Mouse (Mus musculus): ENCODE data around the gene Ubr1. TPM values are rescaled to one million over a fixed set of nuclear protein-coding genes. Genes with fewer than 3 reads are reported as not detected.

The Ubr1 gene
- polyA plus RNA-seq, 1 experiment from 2014 or later = 24.5 TPM

DNA sequence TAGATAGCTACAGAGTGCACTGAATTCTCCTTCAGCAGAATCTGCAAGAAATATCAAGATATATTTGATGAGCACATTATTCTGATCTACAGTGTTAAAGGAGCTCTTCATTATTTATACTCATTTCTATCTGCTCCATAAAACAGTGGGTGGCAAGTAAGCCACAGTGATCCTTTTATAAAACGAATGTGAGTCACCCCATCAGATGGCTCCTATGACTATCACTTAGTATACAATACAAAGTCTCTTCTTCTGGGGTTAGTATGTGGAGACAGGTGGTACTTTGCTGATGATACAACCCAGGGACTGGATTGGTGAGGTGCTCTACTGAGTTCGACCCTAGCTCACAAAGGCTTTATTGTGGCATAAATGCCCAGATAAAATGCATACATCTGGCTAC is 97.3 kb downstream of the Ubr1 start:
- Histone ChIP-seq H3K36me3 (replicated peaks) (peaks cover 81% of the 10 kb centered on the region), H3K27me3 (replicated peaks; ENCODE audit: low read depth, poor library complexity, severe bottlenecking) (no peaks in the 10 kb centered on the region), H3K4me1 (no peaks in the 10 kb centered on the region), H3K9me3 (no peaks in the 10 kb centered on the region), H3K27ac (replicated peaks) (no peak overlapping the region), H3K4me3 (no peak overlapping the region)
- DNase-seq (ENCODE audit: low spot score) = no peak
- 84% methylated on average over 2 of the region's 2 CpGs for WGBS

- Histone ChIP-seq H3K36me3 (replicated peaks) (peaks cover 80% of the 10 kb centered on the region), H3K27ac (replicated peaks) (no peak overlapping the region), H3K4me3 (no peak overlapping the region), H3K27me3 (replicated peaks; ENCODE audit: low read depth, poor library complexity, severe bottlenecking) (no peaks in the 10 kb centered on the region), H3K9me3 (no peaks in the 10 kb centered on the region), H3K4me1 (no peaks in the 10 kb centered on the region)
- no peak for DNase-seq (ENCODE audit: low spot score)
- WGBS = 90% methylated on average over 9 of the region's 9 CpGs
These were observed 98.8 kb downstream of the Ubr1 start for GRCm38 (mm10) chr2:120871447-120872336.

- 91% methylated on average over 5 of the region's 5 CpGs for WGBS
- Histone ChIP-seq H3K4me1 (no peaks in the 10 kb centered on the region), H3K27me3 (replicated peaks; ENCODE audit: low read depth, poor library complexity, severe bottlenecking) (no peaks in the 10 kb centered on the region), H3K9me3 (no peaks in the 10 kb centered on the region), H3K36me3 (replicated peaks) (peaks cover 86% of the 10 kb centered on the region), H3K27ac (replicated peaks) (no peak overlapping the region), H3K4me3 (no peak overlapping the region)
- DNase-seq (ENCODE audit: low spot score) = no peak
These were observed 103.2 kb downstream of the Ubr1 start for GRCm38 (mm10) chr2:120867336-120867735.

DNA sequence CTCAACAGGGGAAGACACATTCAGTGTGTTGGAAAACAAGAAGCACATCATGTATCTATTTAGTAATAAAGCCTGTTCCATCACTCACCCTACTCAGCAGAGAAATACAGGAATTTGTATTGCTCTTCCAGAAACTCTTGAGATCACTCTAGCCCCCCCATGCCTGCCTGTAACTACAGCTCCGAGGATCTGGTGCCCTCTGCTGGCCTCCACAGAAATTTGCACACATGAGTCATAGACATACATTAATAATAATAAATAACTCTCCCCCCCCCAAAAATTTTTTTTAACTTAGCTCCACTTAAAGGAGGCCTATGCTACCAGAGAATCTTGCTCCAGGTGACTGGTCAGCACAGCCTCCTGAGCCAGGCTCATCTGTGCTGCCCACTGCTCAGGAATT is 104.0 kb downstream of the Ubr1 start:
- peak; percentile 48 for DNase-seq (ENCODE audit: low spot score)
- Histone ChIP-seq H3K27me3 (replicated peaks; ENCODE audit: low read depth, poor library complexity, severe bottlenecking) (no peaks in the 10 kb centered on the region), H3K4me3 (no peak overlapping the region), H3K36me3 (replicated peaks) (peaks cover 86% of the 10 kb centered on the region), H3K9me3 (no peaks in the 10 kb centered on the region), H3K4me1 (no peaks in the 10 kb centered on the region), H3K27ac (replicated peaks) (no peak overlapping the region)
- WGBS = 29% methylated on average over 1 of the region's 1 CpGs

DNA sequence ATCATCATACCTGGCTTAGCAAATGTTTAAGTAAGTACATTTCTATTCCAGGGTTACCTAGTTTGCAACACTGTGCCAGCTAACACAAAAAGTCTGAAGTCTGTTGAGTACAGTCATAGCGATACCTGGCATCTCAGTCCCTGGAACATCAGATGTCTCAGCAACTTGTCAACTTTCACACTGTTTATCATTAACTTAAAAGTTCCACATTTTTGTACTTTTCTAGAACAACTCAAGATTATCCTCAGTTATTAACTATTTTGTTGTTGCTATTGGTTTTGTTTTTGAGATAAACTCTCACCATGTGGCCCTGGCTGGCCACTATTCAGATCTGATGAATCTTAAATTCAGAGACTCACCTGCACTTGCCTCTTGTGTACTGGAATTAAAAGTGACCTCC is 107.1 kb downstream of the Ubr1 start:
- Histone ChIP-seq H3K36me3 (replicated peaks) (peaks cover 85% of the 10 kb centered on the region), H3K4me1 (no peaks in the 10 kb centered on the region), H3K9me3 (no peaks in the 10 kb centered on the region), H3K4me3 (no peak overlapping the region), H3K27ac (replicated peaks) (no peak overlapping the region), H3K27me3 (replicated peaks; ENCODE audit: low read depth, poor library complexity, severe bottlenecking) (no peaks in the 10 kb centered on the region)
- 98% methylated on average over 1 of the region's 1 CpGs for WGBS
- DNase-seq (ENCODE audit: low spot score) = no peak

DNA sequence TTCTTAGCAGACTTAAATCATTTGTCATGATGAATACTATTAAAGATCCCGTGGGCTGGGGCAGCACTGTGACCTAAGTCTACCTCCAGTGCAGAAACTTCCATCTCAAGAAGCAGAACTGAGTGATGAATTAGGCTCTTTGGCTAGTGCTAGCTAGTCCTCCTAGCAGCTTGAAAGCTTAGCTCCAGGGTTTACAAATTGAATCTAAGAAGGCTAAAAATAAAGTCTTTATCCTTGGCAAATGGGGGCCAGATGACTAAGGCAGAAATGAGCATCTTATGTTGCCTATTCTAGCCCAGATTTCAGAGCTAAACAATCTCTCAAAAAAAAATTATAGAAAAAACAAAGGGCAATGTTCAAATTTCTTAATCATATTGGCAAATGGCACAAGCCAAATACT is 109.8 kb downstream of the Ubr1 start:
- Histone ChIP-seq H3K36me3 (replicated peaks) (peaks cover 62% of the 10 kb centered on the region), H3K9me3 (no peaks in the 10 kb centered on the region), H3K4me1 (no peaks in the 10 kb centered on the region), H3K4me3 (no peak overlapping the region), H3K27me3 (replicated peaks; ENCODE audit: low read depth, poor library complexity, severe bottlenecking) (no peaks in the 10 kb centered on the region), H3K27ac (replicated peaks) (no peak overlapping the region)
- WGBS = 83% methylated on average over 1 of the region's 1 CpGs
- no peak for DNase-seq (ENCODE audit: low spot score)

DNA sequence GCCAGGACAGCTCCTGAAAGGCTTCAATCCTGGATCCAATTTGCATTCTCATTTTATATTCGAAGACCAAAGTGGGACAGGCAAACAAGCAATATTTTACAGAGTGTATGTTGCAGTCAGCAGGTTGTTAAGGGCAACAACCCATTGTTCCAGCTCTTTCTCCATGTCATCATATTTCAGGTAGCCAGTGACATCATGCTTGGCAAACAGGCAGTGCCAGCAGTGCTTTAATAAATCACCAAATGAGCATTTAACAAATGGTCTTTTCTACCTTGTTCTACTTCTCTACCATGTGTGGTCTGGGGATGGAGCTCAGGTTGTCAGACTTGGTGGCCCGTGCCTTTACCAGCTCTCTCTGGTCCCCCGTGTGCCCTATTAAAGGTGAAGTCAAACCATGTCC is 112.4 kb downstream of the Ubr1 start:
- H3K9me3 ChIP-seq = no peaks in the 10 kb centered on the region
- 86% methylated on average over 3 of the region's 3 CpGs for WGBS
- H3K36me3 ChIP-seq (replicated peaks) = peaks cover 37% of the 10 kb centered on the region
- no peak overlapping the region for H3K4me3 ChIP-seq
- H3K27me3 ChIP-seq (replicated peaks; ENCODE audit: low read depth, poor library complexity, severe bottlenecking) = no peaks in the 10 kb centered on the region
- no peak overlapping the region for H3K27ac ChIP-seq (replicated peaks)
- no peaks in the 10 kb centered on the region for H3K4me1 ChIP-seq
- no peak for DNase-seq (ENCODE audit: low spot score)

DNA sequence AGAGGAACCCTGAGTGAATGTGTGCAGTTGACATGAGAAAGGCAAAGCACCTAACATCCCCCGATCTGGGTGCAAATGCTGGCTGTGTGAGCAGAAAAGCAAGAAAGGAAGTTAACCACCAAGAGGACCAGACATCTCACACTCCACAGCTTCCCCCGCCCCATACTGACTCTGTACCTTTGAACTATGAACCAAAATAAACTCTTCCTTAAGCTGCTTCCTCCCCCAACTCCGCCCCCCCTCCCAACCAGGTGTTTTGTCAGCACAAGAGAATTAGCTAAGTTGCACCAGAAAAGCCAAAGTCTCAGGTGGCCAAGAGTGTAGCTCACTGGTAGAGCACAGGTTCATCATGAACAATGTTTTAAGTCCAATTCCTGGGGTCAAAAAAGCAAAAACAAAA is 117.4 kb downstream of the Ubr1 start:
- Histone ChIP-seq H3K27me3 (replicated peaks; ENCODE audit: low read depth, poor library complexity, severe bottlenecking) (no peaks in the 10 kb centered on the region), H3K9me3 (no peaks in the 10 kb centered on the region), H3K4me1 (peaks cover 14% of the 10 kb centered on the region), H3K4me3 (no peak overlapping the region), H3K36me3 (replicated peaks) (no peaks in the 10 kb centered on the region), H3K27ac (replicated peaks) (no peak overlapping the region)
- 82% methylated on average over 3 of the region's 3 CpGs for WGBS
- DNase-seq (ENCODE audit: low spot score) = no peak

GRCm38 (mm10) chr2:120852626-120853025 is 117.9 kb downstream of the Ubr1 start:
- Histone ChIP-seq H3K27me3 (replicated peaks; ENCODE audit: low read depth, poor library complexity, severe bottlenecking) (no peaks in the 10 kb centered on the region), H3K36me3 (replicated peaks) (no peaks in the 10 kb centered on the region), H3K27ac (replicated peaks) (no peak overlapping the region), H3K9me3 (no peaks in the 10 kb centered on the region), H3K4me3 (no peak overlapping the region), H3K4me1 (peaks cover 14% of the 10 kb centered on the region)
- no peak for DNase-seq (ENCODE audit: low spot score)
- 48% methylated on average over 1 of the region's 1 CpGs for WGBS

- Histone ChIP-seq H3K27ac (replicated peaks) (peak within 1 kb of the TSS; percentile 91), H3K27me3 (replicated peaks; ENCODE audit: low read depth, poor library complexity, severe bottlenecking) (no peaks in the 10 kb centered on the region), H3K4me1 (peaks cover 14% of the 10 kb centered on the region), H3K9me3 (no peaks in the 10 kb centered on the region), H3K4me3 (peak within 1 kb of the TSS; percentile 95), H3K36me3 (replicated peaks) (no peaks in the 10 kb centered on the region)
- under 1% methylated on average over 39 of the region's 39 CpGs for WGBS
- peak; percentile 98 for DNase-seq (ENCODE audit: low spot score)
These were observed 120.0 kb downstream of the Ubr1 start, which contains the start of gene Ttbk2 for GRCm38 (mm10) chr2:120850424-120851082. Ttbk2 (minus strand) TSS chr2:120850604.

GRCm38 (mm10) chr2:120849449-120850423 is 120.8 kb downstream of the Ubr1 start, which contains the start of gene Cdan1:
Cdan1 (minus strand) TSS chr2:120850128.
- peak within 1 kb of the TSS; percentile 91 for H3K27ac ChIP-seq (replicated peaks)
- H3K4me3 ChIP-seq = peak within 1 kb of the TSS; percentile 95
- peaks cover 14% of the 10 kb centered on the region for H3K4me1 ChIP-seq
- WGBS = under 1% methylated on average over 70 of the region's 71 CpGs
- H3K36me3 ChIP-seq (replicated peaks) = no peaks in the 10 kb centered on the region
- peak; percentile 69 for DNase-seq (ENCODE audit: low spot score)
- H3K27me3 ChIP-seq (replicated peaks; ENCODE audit: low read depth, poor library complexity, severe bottlenecking) = no peaks in the 10 kb centered on the region
- H3K9me3 ChIP-seq = no peaks in the 10 kb centered on the region

GRCm38 (mm10) chr2:120845280-120845679 is 125.2 kb downstream of the Ubr1 start:
- H3K27me3 ChIP-seq (replicated peaks; ENCODE audit: low read depth, poor library complexity, severe bottlenecking) = no peaks in the 10 kb centered on the region
- no peak overlapping the region for H3K4me3 ChIP-seq
- H3K4me1 ChIP-seq = peaks cover 8% of the 10 kb centered on the region
- 96% methylated on average over 1 of the region's 1 CpGs for WGBS
- DNase-seq (ENCODE audit: low spot score) = no peak
- H3K27ac ChIP-seq (replicated peaks) = no peak overlapping the region
- no peaks in the 10 kb centered on the region for H3K36me3 ChIP-seq (replicated peaks)
- H3K9me3 ChIP-seq = no peaks in the 10 kb centered on the region

All from embryonic facial prominence, embryonic 10.5 days (tissue).